Mouse (Mus musculus): ENCODE results near the gene Armcx4. TPM values are rescaled to one million over a fixed set of nuclear protein-coding genes. Genes with fewer than 3 reads are reported as not detected.

The Armcx4 gene
- polyA plus RNA-seq, 1 experiment from 2014 or later, result 5.4 TPM

- Histone ChIP-seq H3K4me1 (replicated peaks; ENCODE audit: control insufficient read depth, insufficient read depth, low read length) (no peaks in the 10 kb centered on the region), H3K27me3 (ENCODE audit: control insufficient read depth, insufficient read depth, low read length) (peaks cover 3% of the 10 kb centered on the region; the same call in 1 of the 2 replicates), H3K4me2 (replicated peaks) (no peak overlapping the region), H3K36me3 (replicated peaks; ENCODE audit: control insufficient read depth, insufficient read depth) (no peaks in the 10 kb centered on the region), H3K9ac (no peak overlapping the region), H3K9me3 (ENCODE audit: control insufficient read depth, low read length) (no peaks in the 10 kb centered on the region), H3K4me3 (replicated peaks; ENCODE audit: low read length) (no peak overlapping the region), H3K27ac (no peak overlapping the region)
- ATAC-seq (ENCODE audit: low FRiP score) (no peak), DNase-seq (ENCODE audit: low spot score) (peak; percentile 65)
- WGBS, result 47% methylated on average over 4 of the region's 4 CpGs
Observed at GRCm38 (mm10) chrX:134729778-134730177, 43.5 kb downstream of the Armcx4 start.

GRCm38 (mm10) chrX:134737796-134738195 is 51.5 kb downstream of the Armcx4 start:
- H3K27ac ChIP-seq, result no peak overlapping the region
- no peaks in the 10 kb centered on the region for H3K36me3 ChIP-seq (replicated peaks; ENCODE audit: control insufficient read depth, insufficient read depth)
- ATAC-seq (ENCODE audit: low FRiP score) (no peak), DNase-seq (ENCODE audit: low spot score) (no peak)
- H3K9me3 ChIP-seq (ENCODE audit: control insufficient read depth, low read length), result no peaks in the 10 kb centered on the region
- WGBS, result 94% methylated on average over 1 of the region's 1 CpGs
- H3K4me3 ChIP-seq (replicated peaks; ENCODE audit: low read length), result no peak overlapping the region
- no peaks in the 10 kb centered on the region for H3K4me1 ChIP-seq (replicated peaks; ENCODE audit: control insufficient read depth, insufficient read depth, low read length)
- no peak overlapping the region for H3K4me2 ChIP-seq (replicated peaks)
- no peaks in the 10 kb centered on the region for H3K27me3 ChIP-seq (ENCODE audit: control insufficient read depth, insufficient read depth, low read length)
- no peak overlapping the region for H3K9ac ChIP-seq

GRCm38 (mm10) chrX:134739160-134739559 is 52.8 kb downstream of the Armcx4 start:
- DNase-seq (ENCODE audit: low spot score) (no peak), ATAC-seq (ENCODE audit: low FRiP score) (no peak)
- no peak overlapping the region for H3K9ac ChIP-seq
- H3K4me3 ChIP-seq (replicated peaks; ENCODE audit: low read length), result no peak overlapping the region
- no peaks in the 10 kb centered on the region for H3K4me1 ChIP-seq (replicated peaks; ENCODE audit: control insufficient read depth, insufficient read depth, low read length)
- H3K27ac ChIP-seq, result no peak overlapping the region
- no peaks in the 10 kb centered on the region for H3K27me3 ChIP-seq (ENCODE audit: control insufficient read depth, insufficient read depth, low read length)
- no peaks in the 10 kb centered on the region for H3K9me3 ChIP-seq (ENCODE audit: control insufficient read depth, low read length)
- H3K36me3 ChIP-seq (replicated peaks; ENCODE audit: control insufficient read depth, insufficient read depth), result no peaks in the 10 kb centered on the region
- no peak overlapping the region for H3K4me2 ChIP-seq (replicated peaks)
- WGBS, result 65% methylated on average over 4 of the region's 4 CpGs

GRCm38 (mm10) chrX:134741862-134742261 is 55.5 kb downstream of the Armcx4 start:
- WGBS, result 71% methylated on average over 5 of the region's 5 CpGs
- no peak for DNase-seq (ENCODE audit: low spot score)
- H3K27me3 ChIP-seq (ENCODE audit: control insufficient read depth, insufficient read depth, low read length), result no peaks in the 10 kb centered on the region
- H3K27ac ChIP-seq, result no peak overlapping the region
- no peak overlapping the region for H3K9ac ChIP-seq
- H3K36me3 ChIP-seq (replicated peaks; ENCODE audit: control insufficient read depth, insufficient read depth), result no peaks in the 10 kb centered on the region
- no peak overlapping the region for H3K4me2 ChIP-seq (replicated peaks)
- no peak for ATAC-seq (ENCODE audit: low FRiP score)
- H3K4me3 ChIP-seq (replicated peaks; ENCODE audit: low read length), result no peak overlapping the region
- H3K4me1 ChIP-seq (replicated peaks; ENCODE audit: control insufficient read depth, insufficient read depth, low read length), result no peaks in the 10 kb centered on the region
- H3K9me3 ChIP-seq (ENCODE audit: control insufficient read depth, low read length), result no peaks in the 10 kb centered on the region

Other genes with a start within 250 kb of the Armcx4 start
- gene Taf7l, start 210.0 kb upstream of the Armcx4 start, polyA plus RNA-seq (2014; fragmentation: Nextera tagmentation; extraction: Ambion mirVana), result 0.37 TPM in 1 of 2 replicates, not detected in the other
- 48.5 and 50.1 TPM in 2 replicates for gene Timm8a1, start 144.7 kb upstream of the Armcx4 start, polyA plus RNA-seq (2014; fragmentation: Nextera tagmentation; extraction: Ambion mirVana)
- 0.29 TPM in 1 of 2 replicates, not detected in the other for gene Btk, start 102.9 kb upstream of the Armcx4 start, polyA plus RNA-seq (2014; fragmentation: Nextera tagmentation; extraction: Ambion mirVana)
- gene Rpl36a, start 100.9 kb upstream of the Armcx4 start, polyA plus RNA-seq (2014; fragmentation: Nextera tagmentation; extraction: Ambion mirVana), result 187 and 221 TPM in 2 replicates
- gene Gla, start 85.4 kb upstream of the Armcx4 start, polyA plus RNA-seq (2014; fragmentation: Nextera tagmentation; extraction: Ambion mirVana), result 2.4 and 4.1 TPM in 2 replicates
- 90.2 and 102 TPM in 2 replicates for gene Hnrnph2, start 85.3 kb upstream of the Armcx4 start, polyA plus RNA-seq (2014; fragmentation: Nextera tagmentation; extraction: Ambion mirVana)
- gene Armcx1, start 31.4 kb downstream of the Armcx4 start, polyA plus RNA-seq (2014; fragmentation: Nextera tagmentation; extraction: Ambion mirVana), result 71.9 and 81.9 TPM in 2 replicates
- gene Armcx6, start 64.9 kb downstream of the Armcx4 start, polyA plus RNA-seq (2014; fragmentation: Nextera tagmentation; extraction: Ambion mirVana), result 38.5 and 40.4 TPM in 2 replicates
- gene Armcx3, start 70.1 kb downstream of the Armcx4 start, polyA plus RNA-seq (2014; fragmentation: Nextera tagmentation; extraction: Ambion mirVana), result 84.8 and 102 TPM in 2 replicates
- 73.0 and 75.3 TPM in 2 replicates for gene Armcx2, start 122.7 kb downstream of the Armcx4 start, polyA plus RNA-seq (2014; fragmentation: Nextera tagmentation; extraction: Ambion mirVana)

Measured in hindbrain, embryonic 14.5 days (tissue).